Mouse (Mus musculus): ENCODE data around the gene Dusp6. TPM values are rescaled to one million over a fixed set of nuclear protein-coding genes. Genes with fewer than 3 reads are reported as not detected.

Dusp6 gene
- polyA plus RNA-seq, 1 experiment from 2014 or later: 123 TPM

DNA sequence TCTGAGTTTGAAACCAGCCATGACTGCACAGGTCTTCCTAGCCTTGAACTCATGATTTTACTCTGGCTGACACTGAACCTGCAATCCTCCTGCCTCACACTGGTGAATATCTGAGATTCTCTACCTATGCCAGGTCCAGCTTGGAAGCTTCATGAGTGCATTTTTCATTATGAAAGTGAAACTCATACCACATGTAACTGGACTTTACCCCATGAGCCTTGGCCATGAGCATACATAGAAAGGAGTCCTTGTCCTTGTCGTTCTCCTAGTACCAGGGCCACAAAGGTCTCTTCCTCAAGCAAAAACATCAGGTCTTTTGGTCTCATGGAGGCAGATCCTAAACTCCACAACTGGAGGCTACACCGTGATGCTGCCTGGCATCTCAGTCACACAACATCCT, 9.6 kb upstream of the Dusp6 start:
- Histone ChIP-seq H3K4me1 (ENCODE audit: control insufficient read depth, insufficient read depth, low read length) (no peaks in the 10 kb centered on the region), H3K27me3 (ENCODE audit: control insufficient read depth, insufficient read depth, low read length) (no peaks in the 10 kb centered on the region), H3K27ac (replicated peaks; ENCODE audit: low read depth, low read length) (no peak overlapping the region), H3K4me3 (ENCODE audit: low read depth, low read length) (no peak overlapping the region), H3K4me2 (ENCODE audit: low read depth, low read length) (no peak overlapping the region), H3K9ac (replicated peaks; ENCODE audit: low read length) (no peak overlapping the region), H3K36me3 (replicated peaks; ENCODE audit: control insufficient read depth, insufficient read depth, low read depth, low read length) (no peaks in the 10 kb centered on the region), H3K9me3 (replicated peaks; ENCODE audit: control insufficient read depth, low read length) (no peaks in the 10 kb centered on the region)
- ATAC-seq (replicated peaks; ENCODE audit: insufficient number of reproducible peaks, low FRiP score, low TSS enrichment, low read depth) (no peak), DNase-seq (ENCODE audit: low spot score) (no peak)
- WGBS: 88% methylated on average over 2 of the region's 2 CpGs

DNA sequence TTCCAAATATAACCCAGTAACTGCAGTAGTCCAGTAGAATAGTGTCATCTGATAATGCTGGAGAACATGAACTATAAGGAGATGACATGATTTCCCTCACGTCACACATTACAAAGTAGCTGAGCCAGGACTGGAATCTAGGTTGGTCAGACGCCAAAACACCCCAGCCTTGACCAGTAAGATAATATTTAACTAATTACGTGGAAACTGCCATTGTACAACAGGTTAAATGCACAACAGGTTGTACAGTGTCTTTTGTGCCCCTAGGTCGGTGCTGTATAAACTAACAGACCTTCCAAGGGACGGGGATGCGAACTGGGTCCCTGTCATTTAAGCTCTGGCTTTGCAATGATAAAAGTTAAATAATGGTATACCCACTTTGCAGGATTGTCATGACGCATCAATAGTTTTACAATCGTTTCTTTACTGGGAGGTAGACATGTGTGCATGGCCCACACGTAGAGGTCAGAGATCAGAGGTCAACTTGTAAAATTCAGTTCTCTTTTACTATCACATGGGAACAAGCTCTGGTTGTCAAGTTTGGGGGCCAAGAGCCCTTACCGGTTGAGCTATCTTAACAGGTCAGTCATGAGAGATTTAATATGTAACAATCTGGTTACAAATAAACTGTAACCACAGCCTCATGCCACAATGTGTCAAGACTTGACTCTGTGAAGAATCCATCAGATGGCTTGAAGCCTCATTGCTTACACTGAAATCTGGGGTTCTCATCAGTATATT, 7.0 kb upstream of the Dusp6 start:
- Histone ChIP-seq H3K27ac (replicated peaks; ENCODE audit: low read depth, low read length) (no peak overlapping the region), H3K4me3 (ENCODE audit: low read depth, low read length) (no peak overlapping the region), H3K9me3 (replicated peaks; ENCODE audit: control insufficient read depth, low read length) (no peaks in the 10 kb centered on the region), H3K27me3 (ENCODE audit: control insufficient read depth, insufficient read depth, low read length) (no peaks in the 10 kb centered on the region), H3K9ac (replicated peaks; ENCODE audit: low read length) (no peak overlapping the region), H3K4me1 (ENCODE audit: control insufficient read depth, insufficient read depth, low read length) (no peaks in the 10 kb centered on the region), H3K4me2 (ENCODE audit: low read depth, low read length) (no peak overlapping the region), H3K36me3 (replicated peaks; ENCODE audit: control insufficient read depth, insufficient read depth, low read depth, low read length) (no peaks in the 10 kb centered on the region)
- WGBS: 85% methylated on average over 10 of the region's 10 CpGs
- no peak for DNase-seq (ENCODE audit: low spot score)
- no peak for ATAC-seq (replicated peaks; ENCODE audit: insufficient number of reproducible peaks, low FRiP score, low TSS enrichment, low read depth)

DNA sequence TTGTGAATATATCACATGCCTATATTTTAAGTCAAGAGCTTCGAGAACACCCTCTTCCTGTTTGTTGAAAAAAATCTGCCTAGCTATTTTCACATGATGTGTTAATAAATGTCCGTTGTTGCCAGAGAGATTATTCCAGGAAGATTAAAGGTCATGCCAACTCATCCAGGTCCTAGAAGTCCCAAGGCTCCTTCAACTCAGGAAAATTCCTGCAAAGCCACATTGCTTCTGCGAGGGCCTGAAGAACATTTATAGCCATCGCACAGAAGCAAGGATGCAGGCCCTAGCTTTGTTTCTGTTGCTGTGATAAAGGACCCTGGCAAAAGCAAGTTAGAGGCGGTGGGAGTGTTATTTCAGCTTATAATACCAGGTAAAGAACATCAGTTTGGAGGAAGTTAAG, 5.5 kb upstream of the Dusp6 start:
- Histone ChIP-seq H3K27me3 (ENCODE audit: control insufficient read depth, insufficient read depth, low read length) (no peaks in the 10 kb centered on the region), H3K9me3 (replicated peaks; ENCODE audit: control insufficient read depth, low read length) (no peaks in the 10 kb centered on the region), H3K36me3 (replicated peaks; ENCODE audit: control insufficient read depth, insufficient read depth, low read depth, low read length) (no peaks in the 10 kb centered on the region), H3K4me1 (ENCODE audit: control insufficient read depth, insufficient read depth, low read length) (no peaks in the 10 kb centered on the region), H3K27ac (replicated peaks; ENCODE audit: low read depth, low read length) (no peak overlapping the region), H3K9ac (replicated peaks; ENCODE audit: low read length) (no peak overlapping the region), H3K4me2 (ENCODE audit: low read depth, low read length) (no peak overlapping the region), H3K4me3 (ENCODE audit: low read depth, low read length) (no peak overlapping the region)
- WGBS: 75% methylated on average over 5 of the region's 5 CpGs
- no peak for DNase-seq (ENCODE audit: low spot score)
- no peak for ATAC-seq (replicated peaks; ENCODE audit: insufficient number of reproducible peaks, low FRiP score, low TSS enrichment, low read depth)

DNA sequence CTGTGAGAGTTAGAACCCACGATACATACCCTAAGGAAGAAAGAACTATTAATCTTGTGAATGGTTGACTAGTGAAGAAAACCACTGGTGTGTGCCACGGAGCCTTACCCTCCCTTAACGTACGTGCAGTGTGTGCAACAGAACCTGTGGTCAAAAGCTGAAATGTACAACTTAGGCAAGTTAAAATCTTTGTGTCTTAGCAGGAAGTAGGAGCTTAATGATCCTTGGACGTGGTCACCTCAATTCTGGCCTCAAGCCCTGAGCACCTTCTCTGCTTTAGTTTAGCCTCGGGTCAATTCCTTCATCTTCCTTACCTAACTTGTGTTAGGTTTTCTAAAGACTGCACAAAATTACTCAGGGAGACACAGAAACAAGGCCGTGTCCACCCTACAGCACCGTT, 3.2 kb upstream of the Dusp6 start:
- DNase-seq (ENCODE audit: low spot score): no peak
- WGBS: 85% methylated on average over 8 of the region's 8 CpGs
- Histone ChIP-seq H3K27me3 (ENCODE audit: control insufficient read depth, insufficient read depth, low read length) (no peaks in the 10 kb centered on the region), H3K9ac (replicated peaks; ENCODE audit: low read length) (no peak overlapping the region), H3K9me3 (replicated peaks; ENCODE audit: control insufficient read depth, low read length) (no peaks in the 10 kb centered on the region), H3K4me2 (ENCODE audit: low read depth, low read length) (no peak overlapping the region), H3K4me3 (ENCODE audit: low read depth, low read length) (no peak overlapping the region), H3K4me1 (ENCODE audit: control insufficient read depth, insufficient read depth, low read length) (no peaks in the 10 kb centered on the region), H3K36me3 (replicated peaks; ENCODE audit: control insufficient read depth, insufficient read depth, low read depth, low read length) (no peaks in the 10 kb centered on the region), H3K27ac (replicated peaks; ENCODE audit: low read depth, low read length) (no peak overlapping the region)
- ATAC-seq (replicated peaks; ENCODE audit: insufficient number of reproducible peaks, low FRiP score, low TSS enrichment, low read depth): no peak

DNA sequence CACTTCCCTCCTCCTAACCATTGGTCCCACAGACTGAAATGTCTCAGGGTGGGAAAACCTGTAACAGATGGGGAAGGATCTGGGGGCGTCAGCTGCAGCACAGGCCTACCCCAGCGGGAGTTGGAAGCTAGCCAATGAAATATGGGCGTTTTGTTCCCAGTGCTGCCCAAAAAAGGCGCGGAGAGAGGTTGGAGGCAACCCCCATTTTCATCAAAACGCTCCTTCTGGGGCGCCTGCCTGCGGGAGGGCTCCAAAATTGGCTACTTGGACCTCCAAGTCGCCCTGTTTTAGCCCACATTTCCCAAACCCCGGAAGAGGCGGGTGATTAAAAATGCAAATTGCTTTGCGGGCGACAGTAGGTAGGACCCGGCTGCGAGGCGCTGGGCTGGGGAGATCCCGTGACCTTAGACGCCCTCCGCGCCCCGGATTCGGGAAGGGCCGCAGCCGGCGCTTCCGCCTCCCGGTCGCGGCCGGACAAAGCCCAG, 1.8 kb upstream of the Dusp6 start:
- under 1% methylated on average over 30 of the region's 30 CpGs for WGBS
- 0 out of 2 replicates have a peak, but pooled peaks have one; percentile 0 for ATAC-seq (replicated peaks; ENCODE audit: insufficient number of reproducible peaks, low FRiP score, low TSS enrichment, low read depth)

DNA sequence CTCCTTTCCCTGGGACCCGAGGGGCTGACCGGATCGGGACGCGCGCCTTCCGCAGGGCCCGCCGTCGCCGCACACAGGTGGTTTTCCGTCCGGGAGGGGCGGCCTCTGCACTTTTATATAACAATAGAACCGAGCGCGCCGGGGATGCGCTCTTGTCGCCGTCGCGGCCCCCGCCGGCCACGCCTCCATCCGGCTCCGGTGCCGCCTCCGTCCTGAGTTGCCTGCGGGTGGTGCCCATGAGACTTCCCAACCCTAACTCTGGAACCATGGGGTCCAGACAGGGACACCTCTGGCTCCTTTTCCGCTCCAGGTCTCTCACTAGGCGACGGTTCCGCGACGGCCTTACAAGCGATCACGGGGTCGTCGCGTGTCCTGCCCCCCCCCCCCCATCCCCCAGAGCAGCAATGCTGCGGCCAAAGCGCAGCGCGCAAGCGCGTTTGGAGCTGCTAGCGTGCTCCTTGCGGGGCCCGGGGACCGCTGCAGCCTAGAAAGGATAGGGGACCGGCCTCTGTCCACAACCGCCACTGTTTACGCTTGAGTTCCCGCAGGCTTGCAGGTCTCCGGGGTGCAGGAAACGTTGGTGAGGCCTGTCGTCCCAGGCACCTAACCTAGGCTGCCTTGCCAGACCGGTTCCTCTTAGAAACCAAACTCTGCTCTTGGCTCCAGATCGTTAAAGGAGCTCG, 1.3 kb upstream of the Dusp6 start:
- Histone ChIP-seq H3K27me3 (ENCODE audit: control insufficient read depth, insufficient read depth, low read length) (no peaks in the 10 kb centered on the region), H3K4me3 (ENCODE audit: low read depth, low read length) (peak overlapping the region; percentile 74), H3K9me3 (replicated peaks; ENCODE audit: control insufficient read depth, low read length) (no peaks in the 10 kb centered on the region), H3K4me2 (ENCODE audit: low read depth, low read length) (peak overlapping the region; percentile 86), H3K9ac (replicated peaks; ENCODE audit: low read length) (peak overlapping the region; percentile 91), H3K27ac (replicated peaks; ENCODE audit: low read depth, low read length) (peak overlapping the region; percentile 96), H3K4me1 (ENCODE audit: control insufficient read depth, insufficient read depth, low read length) (0 out of 2 replicates have a peak, but pooled peaks cover 2% of the 10 kb centered on the region), H3K36me3 (replicated peaks; ENCODE audit: control insufficient read depth, insufficient read depth, low read depth, low read length) (no peaks in the 10 kb centered on the region)
- under 1% methylated on average over 60 of the region's 62 CpGs for WGBS
- DNase-seq (ENCODE audit: low spot score) (peak; percentile 86), ATAC-seq (replicated peaks; ENCODE audit: insufficient number of reproducible peaks, low FRiP score, low TSS enrichment, low read depth) (peak; percentile 57)

More for the DNA sequence above, 1.8 kb upstream of the Dusp6 start:
- no peaks in the 10 kb centered on the region for H3K27me3 ChIP-seq (ENCODE audit: control insufficient read depth, insufficient read depth, low read length)
- H3K9ac ChIP-seq (replicated peaks; ENCODE audit: low read length): peak overlapping the region; percentile 91
- no peaks in the 10 kb centered on the region for H3K4me1 ChIP-seq (ENCODE audit: control insufficient read depth, insufficient read depth, low read length)
- H3K4me3 ChIP-seq (ENCODE audit: low read depth, low read length): peak overlapping the region; percentile 74
- peak overlapping the region; percentile 96 for H3K27ac ChIP-seq (replicated peaks; ENCODE audit: low read depth, low read length)
- no peaks in the 10 kb centered on the region for H3K36me3 ChIP-seq (replicated peaks; ENCODE audit: control insufficient read depth, insufficient read depth, low read depth, low read length)
- no peaks in the 10 kb centered on the region for H3K9me3 ChIP-seq (replicated peaks; ENCODE audit: control insufficient read depth, low read length)
- DNase-seq (ENCODE audit: low spot score): peak; percentile 81
- H3K4me2 ChIP-seq (ENCODE audit: low read depth, low read length): peak overlapping the region; percentile 86

DNA sequence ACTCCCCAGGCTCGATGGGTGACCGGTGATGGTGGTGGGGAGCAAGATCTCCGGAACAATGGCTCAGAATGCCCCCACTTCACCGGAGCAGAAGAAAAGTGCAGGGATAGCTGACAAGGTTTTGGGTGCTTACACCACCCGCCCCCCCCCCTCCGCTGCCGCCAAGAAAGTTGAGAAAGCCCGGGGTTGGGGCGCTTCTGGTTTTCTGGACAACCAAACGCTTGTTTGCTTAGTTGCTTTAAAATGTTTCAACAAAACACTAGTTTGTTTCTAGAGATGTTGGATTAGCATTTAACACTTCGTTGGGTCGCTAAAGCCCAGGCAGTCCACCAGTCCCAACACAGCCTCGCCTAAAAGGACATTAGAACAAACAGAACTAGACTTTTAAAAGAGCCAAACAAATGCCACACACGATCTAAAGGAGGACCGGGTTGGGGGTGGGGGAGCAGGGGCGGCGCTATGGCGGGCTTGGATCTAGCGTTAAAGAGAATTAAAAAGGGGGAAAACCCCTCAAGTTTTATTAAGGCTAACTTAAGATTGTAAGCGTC, 638 bp upstream of the Dusp6 start:
- H3K4me1 ChIP-seq (ENCODE audit: control insufficient read depth, insufficient read depth, low read length): 0 out of 2 replicates have a peak, but pooled peaks cover 2% of the 10 kb centered on the region
- under 1% methylated on average over 20 of the region's 20 CpGs for WGBS
- ATAC-seq (replicated peaks; ENCODE audit: insufficient number of reproducible peaks, low FRiP score, low TSS enrichment, low read depth) (peak; percentile 9; the same call in 1 of the 2 replicates), DNase-seq (ENCODE audit: low spot score) (peak; percentile 61)
- peak overlapping the region; percentile 96 for H3K27ac ChIP-seq (replicated peaks; ENCODE audit: low read depth, low read length)
- peak overlapping the region; percentile 86 for H3K4me2 ChIP-seq (ENCODE audit: low read depth, low read length)
- no peaks in the 10 kb centered on the region for H3K9me3 ChIP-seq (replicated peaks; ENCODE audit: control insufficient read depth, low read length)
- H3K4me3 ChIP-seq (ENCODE audit: low read depth, low read length): peak overlapping the region; percentile 74
- H3K27me3 ChIP-seq (ENCODE audit: control insufficient read depth, insufficient read depth, low read length): no peaks in the 10 kb centered on the region
- no peaks in the 10 kb centered on the region for H3K36me3 ChIP-seq (replicated peaks; ENCODE audit: control insufficient read depth, insufficient read depth, low read depth, low read length)
- peak overlapping the region; percentile 91 for H3K9ac ChIP-seq (replicated peaks; ENCODE audit: low read length)
